Comparison of ENCODE assay signal across 8 mouse cellular contexts in genomic region chr16:50363443-50364188, GRCm38 (mm10).
DNase-seq lines count a peak whose midpoint lies in the region; ATAC-seq and TF ChIP-seq lines count a peak whose summit lies in the region.

No protein-coding gene starts in this region.

- no peaks in the 10 kb centered on the region for H3K79me2 ChIP-seq in liver, adult 2 months (ENCODE audit: control insufficient read depth, insufficient read depth, low read length)

- no peak overlapping the region for H3K27ac ChIP-seq in liver, adult 2 months (replicated peaks; ENCODE audit: insufficient read depth, low read depth, low read length)
- peak overlapping the region; percentile 84 for H3K27ac ChIP-seq in hindbrain, embryonic 13.5 days
- H3K27ac ChIP-seq in liver, embryonic 16.5 days (ENCODE audit: low read length), result peak overlapping the region; percentile 57; the same call in 1 of the 2 replicates
- H3K27ac ChIP-seq in small intestine, adult 2 months (ENCODE audit: insufficient read depth, low read depth, low read length), result no peak overlapping the region

- TF ChIP-seq POLR2A in liver, adult 2 months (IDR thresholded peaks at IDR 0.05; ENCODE audit: extremely low read depth, insufficient read depth, low read length), result no peak
- no peak for TF ChIP-seq POLR2A in small intestine, adult 2 months (IDR thresholded peaks at IDR 0.05; ENCODE audit: low read depth, low read length)

- ATAC-seq in common myeloid progenitor, adult 5-6 weeks (replicated peaks; ENCODE audit: low read depth, poor library complexity, severe bottlenecking), result peak; percentile 50; the same call in 1 of the 2 replicates
- peak; percentile 79 for ATAC-seq in hindbrain, embryonic 13.5 days (ENCODE audit: low FRiP score)
- ATAC-seq in liver, embryonic 16.5 days (ENCODE audit: low read depth), result peak; percentile 47; the same call in 1 of the 2 replicates

- H3K4me3 ChIP-seq in liver, adult 2 months (ENCODE audit: insufficient read depth, low read depth, low read length), result peak overlapping the region; percentile 51
- peak overlapping the region; percentile 41 for H3K4me3 ChIP-seq in hindbrain, embryonic 13.5 days
- peak overlapping the region; percentile 42 for H3K4me3 ChIP-seq in liver, embryonic 16.5 days (ENCODE audit: low read depth, low read length)
- H3K4me3 ChIP-seq in small intestine, adult 2 months (ENCODE audit: low read depth, low read length), result peak overlapping the region; percentile 43

- H3K36me3 ChIP-seq in liver, adult 2 months (ENCODE audit: control insufficient read depth, insufficient read depth, low read length), result no peaks in the 10 kb centered on the region
- no peaks in the 10 kb centered on the region for H3K36me3 ChIP-seq in hindbrain, embryonic 13.5 days
- H3K36me3 ChIP-seq in liver, embryonic 16.5 days (ENCODE audit: control insufficient read depth, insufficient read depth), result no peaks in the 10 kb centered on the region
- H3K36me3 ChIP-seq in small intestine, adult 2 months (ENCODE audit: control insufficient read depth, insufficient read depth, low read length), result no peaks in the 10 kb centered on the region

- no peak for DNase-seq in liver, adult 2 months (ENCODE audit: extremely low read depth, low read depth, low spot score)
- no peak for DNase-seq in liver
- DNase-seq in spleen, postnatal 36 days (ENCODE audit: low spot score in 2 of 2), result no peak
- DNase-seq in adrenal gland, postnatal 10 days, result no peak

- H3K9ac ChIP-seq in liver, adult 2 months (ENCODE audit: low read depth, low read length), result peak overlapping the region; percentile 44
- peak overlapping the region; percentile 69 for H3K9ac ChIP-seq in hindbrain, embryonic 13.5 days
- no peak overlapping the region for H3K9ac ChIP-seq in liver, embryonic 16.5 days (ENCODE audit: low read depth, low read length)

- peak overlapping the region; percentile 60 for H3K4me2 ChIP-seq in hindbrain, embryonic 13.5 days
- peak overlapping the region; percentile 48 for H3K4me2 ChIP-seq in liver, embryonic 16.5 days (ENCODE audit: low read depth, low read length)

- H3K9me3 ChIP-seq in hindbrain, embryonic 13.5 days, result no peaks in the 10 kb centered on the region
- no peaks in the 10 kb centered on the region for H3K9me3 ChIP-seq in liver, embryonic 16.5 days (replicated peaks; ENCODE audit: control insufficient read depth, low read length)

- no peak for TF ChIP-seq CTCF in liver, adult 2 months (IDR thresholded peaks at IDR 0.05; ENCODE audit: low read depth, low read length)
- no peak for TF ChIP-seq CTCF in small intestine, adult 2 months (IDR thresholded peaks at IDR 0.05; ENCODE audit: extremely low read depth, insufficient read length, insufficient replicate concordance, low read depth, low read length)

- no peaks in the 10 kb centered on the region for H3K27me3 ChIP-seq in liver, adult 2 months (ENCODE audit: control insufficient read depth, insufficient read depth, low read length)
- no peaks in the 10 kb centered on the region for H3K27me3 ChIP-seq in hindbrain, embryonic 13.5 days
- no peaks in the 10 kb centered on the region for H3K27me3 ChIP-seq in liver, embryonic 16.5 days (ENCODE audit: control insufficient read depth, insufficient read depth, low read depth, low read length)
- H3K27me3 ChIP-seq in small intestine, adult 2 months (ENCODE audit: control insufficient read depth, insufficient read depth, low read length), result no peaks in the 10 kb centered on the region

- 25% methylated on average over 17 of the region's 17 CpGs for WGBS in liver, adult 2 months
- WGBS in hindbrain, embryonic 13.5 days, result 39% methylated on average over 17 of the region's 17 CpGs
- 51% methylated on average over 17 of the region's 17 CpGs for WGBS in liver, embryonic 16.5 days (ENCODE audit: insufficient replicate concordance)
- 13% methylated on average over 17 of the region's 17 CpGs for WGBS in small intestine, adult 2 months

- peaks cover 8% of the 10 kb centered on the region for H3K4me1 ChIP-seq in liver, adult 2 months (ENCODE audit: control insufficient read depth, insufficient read depth, low read length)
- H3K4me1 ChIP-seq in hindbrain, embryonic 13.5 days (replicated peaks), result peaks cover 22% of the 10 kb centered on the region
- H3K4me1 ChIP-seq in liver, embryonic 16.5 days (ENCODE audit: control insufficient read depth, low read depth, low read length), result no peaks in the 10 kb centered on the region; the same call in none of the 2 replicates
- no peaks in the 10 kb centered on the region for H3K4me1 ChIP-seq in small intestine, adult 2 months (ENCODE audit: control insufficient read depth, insufficient read depth, insufficient read length, low read length)

Comparison
In these comparisons a context has a peak if more than half of its experiments do, and no peak if none do; other contexts are left out.
1. H3K27ac ChIP-seq: peak in hindbrain, embryonic 13.5 days (single experiment) and liver, embryonic 16.5 days (single experiment); none in liver, adult 2 months (single experiment) and small intestine, adult 2 months (single experiment).
2. Peak in every context shown above with its lines, with median percentiles within 50 percentile points of each other: H3K4me3 ChIP-seq and ATAC-seq.